Mouse (Mus musculus): ENCODE measurements at regions not wholly inside any gene's neighbourhood (a gene's known extent, or its start where the extent isn't known, plus 50 kb on each side); places are given as distances from the start of the nearest gene placed in this dataset.

DNA sequence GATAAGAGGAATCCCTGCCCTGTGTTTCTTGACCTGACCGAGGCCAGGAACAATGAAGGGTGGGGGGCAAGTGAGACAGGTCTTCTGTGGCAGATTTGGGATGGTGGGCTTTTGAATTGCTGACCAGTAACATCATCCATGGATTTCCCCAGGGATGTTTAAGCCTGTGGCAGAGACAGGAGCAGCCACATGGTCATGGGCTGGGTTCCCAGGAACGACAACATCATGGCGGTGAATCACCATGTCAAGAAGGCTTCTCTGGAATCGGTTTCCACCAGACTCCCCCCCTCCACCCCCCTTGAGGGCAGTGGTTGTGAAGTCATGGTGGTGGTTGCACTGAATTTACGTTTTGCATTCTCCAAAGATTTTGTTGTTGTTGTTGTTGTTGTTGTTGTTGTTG, 121.3 kb downstream of the Cog6 start:
- Histone ChIP-seq H3K4me3 (no peak overlapping the region), H3K27ac (no peak overlapping the region), H3K9me3 (no peaks in the 10 kb centered on the region), H3K4me1 (0 out of 2 replicates have a peak, but pooled peaks cover 3% of the 10 kb centered on the region), H3K4me2 (no peak overlapping the region), H3K27me3 (no peaks in the 10 kb centered on the region), H3K9ac (no peak overlapping the region), H3K36me3 (no peaks in the 10 kb centered on the region)
- no peak for ATAC-seq (ENCODE audit: insufficient number of reproducible peaks, insufficient read depth, low FRiP score, low TSS enrichment, low read depth)
- WGBS = 82% methylated on average over 5 of the region's 5 CpGs

- Histone ChIP-seq H3K4me3 (no peak overlapping the region), H3K36me3 (no peaks in the 10 kb centered on the region), H3K27me3 (no peaks in the 10 kb centered on the region), H3K4me2 (no peak overlapping the region), H3K27ac (no peak overlapping the region), H3K4me1 (0 out of 2 replicates have a peak, but pooled peaks cover 3% of the 10 kb centered on the region), H3K9ac (no peak overlapping the region), H3K9me3 (no peaks in the 10 kb centered on the region)
- WGBS = 90% methylated on average over 2 of the region's 2 CpGs
- ATAC-seq (ENCODE audit: insufficient number of reproducible peaks, insufficient read depth, low FRiP score, low TSS enrichment, low read depth) = no peak
Measured at GRCm38 (mm10) chr3:52894812-52895211, 122.2 kb downstream of the Cog6 start.

GRCm38 (mm10) chr3:52889156-52889715, 127.8 kb downstream of the Cog6 start:
- Histone ChIP-seq H3K9ac (no peak overlapping the region), H3K4me3 (no peak overlapping the region), H3K4me1 (no peaks in the 10 kb centered on the region), H3K4me2 (no peak overlapping the region), H3K27ac (no peak overlapping the region), H3K36me3 (no peaks in the 10 kb centered on the region), H3K9me3 (no peaks in the 10 kb centered on the region), H3K27me3 (no peaks in the 10 kb centered on the region; the same call in 1 of the 2 replicates)
- ATAC-seq (ENCODE audit: insufficient number of reproducible peaks, insufficient read depth, low FRiP score, low TSS enrichment, low read depth) = no peak
- WGBS = 82% methylated on average over 4 of the region's 4 CpGs

DNA sequence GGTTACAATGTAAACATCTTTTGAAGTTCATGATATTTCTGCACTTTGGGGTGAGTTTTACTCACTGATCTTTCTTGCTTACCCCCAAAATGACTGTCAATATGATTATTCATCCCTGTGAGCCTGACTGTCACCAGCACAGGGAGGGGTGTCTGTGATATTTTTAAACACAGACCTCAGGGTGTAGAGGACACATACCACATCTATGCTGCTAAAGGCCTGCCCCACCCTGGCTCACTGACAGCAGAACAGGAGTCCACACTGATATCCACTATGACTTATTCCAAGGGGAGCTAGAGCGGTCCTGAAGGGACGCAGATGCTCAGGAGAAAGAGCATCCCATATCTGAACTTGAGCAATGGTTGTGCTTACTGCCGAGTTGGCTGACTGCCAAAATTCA, 135.1 kb downstream of the Cog6 start:
- Histone ChIP-seq H3K4me1 (peaks cover 8% of the 10 kb centered on the region; the same call in 1 of the 2 replicates), H3K27me3 (no peaks in the 10 kb centered on the region; the same call in 1 of the 2 replicates), H3K4me2 (no peak overlapping the region), H3K9me3 (no peaks in the 10 kb centered on the region), H3K36me3 (no peaks in the 10 kb centered on the region), H3K27ac (no peak overlapping the region), H3K9ac (no peak overlapping the region), H3K4me3 (no peak overlapping the region)
- 90% methylated on average over 3 of the region's 3 CpGs for WGBS
- no peak for ATAC-seq (ENCODE audit: insufficient number of reproducible peaks, insufficient read depth, low FRiP score, low TSS enrichment, low read depth)

DNA sequence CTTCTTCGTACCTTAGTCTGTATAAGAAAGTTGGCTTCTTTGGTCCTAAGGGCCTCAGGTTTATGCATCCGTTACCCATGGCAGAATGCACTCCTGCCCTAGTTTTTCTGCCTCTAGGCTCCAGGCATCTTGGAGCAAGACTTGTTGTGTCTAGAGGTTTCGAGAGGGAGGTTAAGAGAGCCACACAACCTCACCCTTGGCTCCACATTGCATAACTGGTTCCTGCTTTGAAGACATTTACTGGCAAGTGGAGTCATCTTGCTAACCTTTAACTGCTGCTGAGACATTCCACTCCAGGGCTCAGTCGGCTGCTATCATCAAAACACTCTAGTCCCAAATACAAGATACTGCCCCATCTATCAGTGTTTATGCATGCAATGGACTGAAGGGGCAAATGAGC, 135.9 kb downstream of the Cog6 start:
- H3K27ac ChIP-seq = no peak overlapping the region
- H3K27me3 ChIP-seq = no peaks in the 10 kb centered on the region; the same call in 1 of the 2 replicates
- H3K9me3 ChIP-seq = no peaks in the 10 kb centered on the region
- peaks cover 8% of the 10 kb centered on the region; the same call in 1 of the 2 replicates for H3K4me1 ChIP-seq
- no peaks in the 10 kb centered on the region for H3K36me3 ChIP-seq
- H3K9ac ChIP-seq = no peak overlapping the region
- 78% methylated on average over 4 of the region's 4 CpGs for WGBS
- no peak overlapping the region for H3K4me2 ChIP-seq
- no peak for ATAC-seq (ENCODE audit: insufficient number of reproducible peaks, insufficient read depth, low FRiP score, low TSS enrichment, low read depth)
- H3K4me3 ChIP-seq = no peak overlapping the region

GRCm38 (mm10) chr3:52879700-52880099, 137.3 kb downstream of the Cog6 start:
- no peak for ATAC-seq (ENCODE audit: insufficient number of reproducible peaks, insufficient read depth, low FRiP score, low TSS enrichment, low read depth)
- no peaks in the 10 kb centered on the region for H3K9me3 ChIP-seq

GRCm38 (mm10) chr3:52878334-52878733, 138.7 kb downstream of the Cog6 start:
- Histone ChIP-seq H3K27me3 (no peaks in the 10 kb centered on the region), H3K4me2 (no peak overlapping the region), H3K9ac (no peak overlapping the region), H3K36me3 (no peaks in the 10 kb centered on the region), H3K27ac (no peak overlapping the region), H3K4me1 (peaks cover 8% of the 10 kb centered on the region; the same call in 1 of the 2 replicates), H3K4me3 (no peak overlapping the region), H3K9me3 (no peaks in the 10 kb centered on the region)
- 34% methylated on average over 3 of the region's 3 CpGs for WGBS
- no peak for ATAC-seq (ENCODE audit: insufficient number of reproducible peaks, insufficient read depth, low FRiP score, low TSS enrichment, low read depth)

More at GRCm38 (mm10) chr3:52879700-52880099, 137.3 kb downstream of the Cog6 start:
- no peaks in the 10 kb centered on the region for H3K27me3 ChIP-seq
- 79% methylated on average over 10 of the region's 10 CpGs for WGBS
- H3K4me2 ChIP-seq = no peak overlapping the region
- H3K4me1 ChIP-seq = peaks cover 8% of the 10 kb centered on the region; the same call in 1 of the 2 replicates
- H3K36me3 ChIP-seq = no peaks in the 10 kb centered on the region
- no peak overlapping the region for H3K4me3 ChIP-seq
- H3K27ac ChIP-seq = no peak overlapping the region
- H3K9ac ChIP-seq = no peak overlapping the region

DNA sequence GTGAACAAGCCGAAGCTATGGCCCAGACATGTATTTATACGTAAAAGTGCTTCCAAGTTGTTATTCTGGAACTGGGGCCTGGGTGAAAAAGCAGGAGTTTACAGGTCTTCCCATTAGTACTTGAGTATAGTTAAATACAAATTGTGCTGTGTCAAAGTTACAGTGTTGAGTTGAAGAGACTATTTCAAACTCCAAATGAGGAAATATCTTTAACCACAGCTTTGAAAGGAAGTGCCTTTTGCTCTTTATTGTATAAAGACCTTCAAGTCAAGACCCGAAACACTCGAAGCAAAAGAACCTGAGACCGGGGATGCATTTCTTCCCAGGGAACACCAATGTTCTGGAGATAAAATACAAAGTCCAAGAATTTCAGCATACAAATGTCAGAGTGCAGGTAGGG, 144.8 kb downstream of the Cog6 start:
- ATAC-seq (ENCODE audit: insufficient number of reproducible peaks, insufficient read depth, low FRiP score, low TSS enrichment, low read depth) = no peak
- Histone ChIP-seq H3K9ac (no peak overlapping the region), H3K27me3 (no peaks in the 10 kb centered on the region), H3K36me3 (no peaks in the 10 kb centered on the region), H3K4me3 (no peak overlapping the region), H3K9me3 (no peaks in the 10 kb centered on the region), H3K4me2 (no peak overlapping the region), H3K4me1 (no peaks in the 10 kb centered on the region), H3K27ac (no peak overlapping the region)
- WGBS = 91% methylated on average over 5 of the region's 5 CpGs

DNA sequence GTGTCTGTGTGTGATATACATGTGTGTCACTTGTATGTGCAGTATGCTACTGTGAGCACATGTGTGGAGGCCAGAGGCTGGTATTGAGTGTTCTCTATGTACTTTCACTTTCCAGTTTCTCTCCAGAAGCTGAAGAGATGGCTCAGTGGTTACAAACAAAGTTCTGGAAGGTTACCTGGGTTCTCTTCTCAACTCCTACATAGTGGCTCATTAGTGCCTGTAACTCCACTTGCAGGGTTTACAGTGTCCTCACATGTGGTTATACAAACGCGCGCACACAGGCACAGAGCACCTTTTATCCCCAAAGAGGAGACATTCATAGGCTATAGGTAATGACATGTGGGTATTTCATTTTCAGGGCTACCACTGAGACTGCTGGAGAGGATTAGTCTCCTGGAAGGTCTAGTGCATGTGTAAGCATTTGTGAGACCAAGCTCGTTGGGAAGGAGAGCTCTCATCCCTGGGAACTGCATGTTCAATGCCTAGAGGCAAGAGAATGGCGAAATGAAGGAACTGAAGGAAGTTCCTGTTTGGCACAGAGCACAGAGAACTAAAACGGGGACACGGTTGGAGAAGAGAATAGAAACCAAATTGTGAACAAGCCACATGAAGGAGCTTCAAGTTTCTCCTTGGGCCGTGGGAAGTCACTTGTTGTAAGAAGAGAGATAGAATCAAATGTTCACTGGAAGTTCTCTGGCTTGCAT, 153.7 kb downstream of the Cog6 start:
- H3K27me3 ChIP-seq = no peaks in the 10 kb centered on the region; the same call in 1 of the 2 replicates
- H3K4me1 ChIP-seq = peaks cover 15% of the 10 kb centered on the region; the same call in 1 of the 2 replicates
- no peak overlapping the region for H3K4me2 ChIP-seq
- WGBS = 60% methylated on average over 8 of the region's 8 CpGs
- H3K4me3 ChIP-seq = no peak overlapping the region
- no peak for ATAC-seq (ENCODE audit: insufficient number of reproducible peaks, insufficient read depth, low FRiP score, low TSS enrichment, low read depth)
- H3K9me3 ChIP-seq = no peaks in the 10 kb centered on the region
- H3K27ac ChIP-seq = no peak overlapping the region
- no peak overlapping the region for H3K9ac ChIP-seq
- no peaks in the 10 kb centered on the region for H3K36me3 ChIP-seq

DNA sequence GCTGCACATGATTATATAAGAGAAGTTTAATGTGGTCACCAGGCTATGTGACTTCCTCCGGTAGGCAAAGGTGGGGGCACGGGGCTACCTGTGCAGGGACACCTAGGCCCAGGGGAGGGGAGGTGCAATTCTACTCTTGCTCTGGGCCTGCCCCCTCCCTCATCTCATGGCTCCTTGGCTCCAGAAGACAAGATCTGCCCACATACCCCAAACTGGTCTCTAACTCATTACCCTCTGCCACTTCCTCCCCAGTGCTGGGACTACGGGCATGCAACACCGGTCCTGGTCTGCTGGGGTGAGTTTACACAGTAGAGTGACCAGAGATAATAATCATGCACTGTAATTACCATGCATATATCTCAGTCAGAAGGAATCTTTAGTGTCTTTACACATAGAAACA, 155.0 kb downstream of the Cog6 start:
- Histone ChIP-seq H3K9me3 (no peaks in the 10 kb centered on the region), H3K4me2 (no peak overlapping the region), H3K27ac (no peak overlapping the region), H3K36me3 (no peaks in the 10 kb centered on the region), H3K27me3 (no peaks in the 10 kb centered on the region; the same call in 1 of the 2 replicates), H3K4me3 (no peak overlapping the region), H3K4me1 (peaks cover 15% of the 10 kb centered on the region; the same call in 1 of the 2 replicates), H3K9ac (no peak overlapping the region)
- 96% methylated on average over 4 of the region's 4 CpGs for WGBS
- ATAC-seq (ENCODE audit: insufficient number of reproducible peaks, insufficient read depth, low FRiP score, low TSS enrichment, low read depth) = no peak

DNA sequence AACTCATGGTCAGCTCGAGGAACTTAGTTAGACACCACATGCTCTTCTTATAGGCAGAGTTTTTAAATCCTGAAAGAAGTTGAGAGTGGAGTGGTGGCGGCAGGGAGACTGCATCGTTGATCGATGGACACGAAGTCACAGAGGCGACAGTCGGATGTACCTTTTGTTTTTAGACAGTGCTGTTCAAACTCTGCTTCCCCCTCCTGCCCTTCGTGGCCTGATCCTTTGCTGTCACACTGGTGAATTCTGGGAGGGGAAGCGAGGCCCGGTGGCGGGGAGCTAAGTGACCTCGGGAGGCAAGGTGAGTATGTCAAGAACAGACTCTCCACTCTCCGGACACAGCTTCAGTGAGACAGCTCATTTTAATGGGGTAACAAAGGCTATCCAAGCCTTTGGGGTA, 155.5 kb downstream of the Cog6 start:
- no peaks in the 10 kb centered on the region; the same call in 1 of the 2 replicates for H3K27me3 ChIP-seq
- H3K4me2 ChIP-seq = no peak overlapping the region
- H3K27ac ChIP-seq = no peak overlapping the region
- 82% methylated on average over 13 of the region's 13 CpGs for WGBS
- H3K36me3 ChIP-seq = no peaks in the 10 kb centered on the region
- no peak for ATAC-seq (ENCODE audit: insufficient number of reproducible peaks, insufficient read depth, low FRiP score, low TSS enrichment, low read depth)
- H3K4me1 ChIP-seq = peaks cover 15% of the 10 kb centered on the region; the same call in 1 of the 2 replicates
- no peak overlapping the region for H3K9ac ChIP-seq
- H3K9me3 ChIP-seq = no peaks in the 10 kb centered on the region
- no peak overlapping the region for H3K4me3 ChIP-seq

GRCm38 (mm10) chr3:52859848-52860247, 157.2 kb downstream of the Cog6 start:
- Histone ChIP-seq H3K4me3 (no peak overlapping the region), H3K36me3 (no peaks in the 10 kb centered on the region), H3K9ac (no peak overlapping the region), H3K9me3 (no peaks in the 10 kb centered on the region), H3K27ac (no peak overlapping the region), H3K4me1 (peaks cover 10% of the 10 kb centered on the region; the same call in 1 of the 2 replicates), H3K4me2 (no peak overlapping the region), H3K27me3 (no peaks in the 10 kb centered on the region; the same call in 1 of the 2 replicates)
- no peak for ATAC-seq (ENCODE audit: insufficient number of reproducible peaks, insufficient read depth, low FRiP score, low TSS enrichment, low read depth)
- WGBS = 81% methylated on average over 2 of the region's 2 CpGs
